Mouse (Mus musculus) C2C12 (cell line): ENCODE results near the gene Enoph1. TPM values are rescaled to one million over a fixed set of nuclear protein-coding genes. Genes with fewer than 3 reads are reported as not detected.

Experiments
- H3K27me3 ChIP-seq: one replicate; pipeline ENCODE4 v1.6.1; 2011; ENCODE audit not compliant: control insufficient read depth, insufficient read depth, insufficient read length
- H3K36me3 ChIP-seq: one replicate; pipeline ENCODE4 v1.6.1; 2011; ENCODE audit not compliant: control insufficient read depth, insufficient read depth
- H3K4me3 ChIP-seq: one replicate; pipeline ENCODE4 v1.5.1; 2011; ENCODE audit warnings: mild to moderate bottlenecking, control low read depth; ENCODE audit not compliant: poor library complexity, insufficient read depth, severe bottlenecking
- H3K79me2 ChIP-seq: one replicate; pipeline ENCODE4 v1.6.1; 2011; ENCODE audit not compliant: control insufficient read depth, insufficient read depth
- H3K79me3 ChIP-seq: one replicate; pipeline ENCODE4 v1.6.1; 2011; ENCODE audit warnings: low read depth, control low read depth
- H3ac ChIP-seq: one replicate; pipeline ENCODE3; 2011; ENCODE audit warnings: low read depth; ENCODE audit not compliant: control insufficient read depth, insufficient read length
- CEBPB ChIP-seq: IDR thresholded peaks from one replicate; pipeline ENCODE4 v1.6.1; 2011; ENCODE audit warnings: low read depth, mild to moderate bottlenecking, control low read depth, moderate library complexity
- CTCF ChIP-seq: IDR thresholded peaks from one replicate; pipeline ENCODE4 v1.5.1; 2011; ENCODE audit not compliant: control insufficient read depth, insufficient read depth, insufficient read length
- FOSL1 ChIP-seq: IDR thresholded peaks from one replicate; pipeline ENCODE4 v1.8.0; 2011; ENCODE audit warnings: mild to moderate bottlenecking, low read length; ENCODE audit not compliant: poor library complexity, insufficient read depth, severe bottlenecking
- MAX ChIP-seq: IDR thresholded peaks from one replicate; pipeline ENCODE4 v1.6.1; 2011; ENCODE audit warnings: mild to moderate bottlenecking, control low read depth
- MYOD1 ChIP-seq: IDR thresholded peaks from one replicate; pipeline ENCODE4 v1.6.1; 2011; ENCODE audit warnings: low read depth; ENCODE audit not compliant: control insufficient read depth, insufficient read length
- MYOG ChIP-seq: IDR thresholded peaks from one replicate; pipeline ENCODE4 v1.6.1; 2011; ENCODE audit not compliant: control insufficient read depth, insufficient read length; ENCODE audit errors: extremely low read depth
- USF1 ChIP-seq: IDR thresholded peaks from one replicate; pipeline ENCODE4 v1.6.1; 2011; ENCODE audit warnings: low read depth, mild to moderate bottlenecking, control low read depth, moderate library complexity
- polyA plus RNA-seq: library from polyadenylated mRNA; unstranded; fragments of >200 nt; fragmentation: generic; extraction: Trizol; gene quantifications from one replicate; pipeline ENCODE4 v1.2.1, GENCODE M21; 2012; ENCODE audit warnings: missing spikeins

Gene Enoph1
- polyA plus RNA-seq, 1 experiment: 35.3 TPM

DNA sequence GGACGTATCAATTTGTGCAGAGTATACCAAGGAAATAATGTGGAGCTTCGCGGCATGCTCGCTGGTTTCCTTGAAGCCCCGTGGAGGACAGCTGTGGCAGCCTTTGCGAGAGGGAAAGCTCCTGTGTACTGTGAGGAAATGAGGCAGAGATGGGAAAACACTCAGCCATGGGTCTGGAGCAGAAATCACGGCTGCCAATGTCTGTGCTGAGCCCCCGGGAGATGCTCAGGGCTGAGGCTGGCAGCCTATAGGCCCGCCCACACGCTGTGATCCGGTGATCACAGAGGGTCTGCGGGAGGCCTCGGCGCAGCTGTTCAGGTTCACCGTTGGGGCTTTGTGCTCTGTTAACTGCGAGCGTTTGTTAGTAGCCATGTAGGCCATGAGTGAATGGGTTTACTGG, 51.8 kb downstream of the Enoph1 start:
- Histone ChIP-seq H3K4me3 (no peak overlapping the region), H3K36me3 (no peaks in the 10 kb centered on the region), H3ac (no peak overlapping the region), H3K79me3 (no peaks in the 10 kb centered on the region), H3K27me3 (peaks cover 30% of the 10 kb centered on the region), H3K79me2 (no peaks in the 10 kb centered on the region)
- TF ChIP-seq CTCF (no peak), MYOD1 (no peak)

DNA sequence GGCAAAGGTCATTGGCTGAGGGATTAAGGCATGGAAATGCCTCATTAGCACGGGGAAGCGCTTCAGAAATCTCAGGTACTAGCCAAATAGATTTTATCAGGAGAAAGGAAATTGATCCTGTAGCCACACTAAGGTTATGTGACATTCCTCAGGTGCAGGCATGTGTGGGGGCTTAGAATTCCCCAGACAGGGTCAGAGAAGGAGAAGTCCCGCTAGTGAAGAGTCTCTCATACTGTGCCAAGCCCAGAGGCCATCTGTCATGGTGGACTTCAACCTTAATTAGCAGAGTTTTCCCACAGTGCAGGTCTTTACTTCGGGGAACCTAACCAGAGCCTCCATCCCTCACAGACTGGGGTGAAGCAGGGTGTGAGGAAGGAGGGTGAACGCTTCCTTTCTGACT, 57.2 kb downstream of the Enoph1 start:
- Histone ChIP-seq H3K27me3 (peaks cover 18% of the 10 kb centered on the region), H3K79me3 (no peaks in the 10 kb centered on the region), H3K79me2 (no peaks in the 10 kb centered on the region), H3K36me3 (no peaks in the 10 kb centered on the region), H3K4me3 (no peak overlapping the region), H3ac (no peak overlapping the region)
- TF ChIP-seq MYOD1 (no peak), CTCF (no peak), FOSL1 (no peak), MAX (no peak), MYOG (no peak), CEBPB (no peak), USF1 (no peak)

DNA sequence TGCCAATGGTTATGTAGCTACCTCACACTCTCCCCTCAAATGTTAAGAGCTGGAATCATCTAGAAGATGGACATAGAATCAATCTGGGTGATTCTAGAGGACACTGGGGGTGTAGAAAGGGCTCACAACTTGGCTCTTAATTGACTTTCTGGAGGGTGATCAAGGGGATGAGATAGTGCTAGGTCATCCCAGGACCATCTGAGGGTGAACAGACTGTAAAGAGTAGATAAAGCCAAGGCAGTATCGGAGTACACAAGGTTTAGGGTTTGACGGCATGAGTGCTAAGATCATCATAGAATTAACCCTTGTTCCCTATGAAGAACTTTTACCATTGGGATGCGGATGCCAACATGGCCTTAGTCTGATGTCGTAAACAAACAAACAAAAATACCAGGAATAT, 58.2 kb downstream of the Enoph1 start:
- no peak overlapping the region for H3K4me3 ChIP-seq
- TF ChIP-seq MYOG: no peak
- TF ChIP-seq CEBPB: no peak
- no peak for TF ChIP-seq MAX
- H3K79me2 ChIP-seq: no peaks in the 10 kb centered on the region
- no peaks in the 10 kb centered on the region for H3K36me3 ChIP-seq
- no peak overlapping the region for H3ac ChIP-seq
- H3K27me3 ChIP-seq: peaks cover 11% of the 10 kb centered on the region
- no peaks in the 10 kb centered on the region for H3K79me3 ChIP-seq

DNA sequence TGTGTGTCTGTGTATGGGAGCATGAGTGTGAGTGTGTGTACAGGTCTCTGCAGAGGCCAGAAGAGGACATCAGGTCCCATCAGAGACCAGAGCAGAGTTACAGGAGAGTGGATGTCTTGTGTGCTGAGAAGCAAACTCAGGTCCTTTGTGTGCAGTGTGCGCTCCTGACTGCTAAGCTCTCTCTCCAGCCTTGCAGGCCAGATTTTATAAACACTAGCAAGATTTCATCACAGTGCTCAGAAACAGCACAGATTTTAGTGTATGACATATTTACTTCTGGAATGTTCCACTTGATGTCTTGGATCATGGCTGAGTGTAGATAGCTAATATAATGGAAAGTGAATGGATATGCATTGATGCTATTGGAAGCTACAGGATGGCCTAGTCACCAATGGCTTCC, 62.6 kb downstream of the Enoph1 start:
- no peak for TF ChIP-seq MAX
- no peak for TF ChIP-seq FOSL1
- no peak for TF ChIP-seq MYOG
- no peak for TF ChIP-seq CTCF
- TF ChIP-seq USF1: no peak
- no peak for TF ChIP-seq CEBPB
- TF ChIP-seq MYOD1: no peak
- Histone ChIP-seq H3K79me3 (no peaks in the 10 kb centered on the region), H3ac (no peak overlapping the region), H3K27me3 (peaks cover 16% of the 10 kb centered on the region), H3K79me2 (no peaks in the 10 kb centered on the region), H3K36me3 (no peaks in the 10 kb centered on the region), H3K4me3 (no peak overlapping the region)

DNA sequence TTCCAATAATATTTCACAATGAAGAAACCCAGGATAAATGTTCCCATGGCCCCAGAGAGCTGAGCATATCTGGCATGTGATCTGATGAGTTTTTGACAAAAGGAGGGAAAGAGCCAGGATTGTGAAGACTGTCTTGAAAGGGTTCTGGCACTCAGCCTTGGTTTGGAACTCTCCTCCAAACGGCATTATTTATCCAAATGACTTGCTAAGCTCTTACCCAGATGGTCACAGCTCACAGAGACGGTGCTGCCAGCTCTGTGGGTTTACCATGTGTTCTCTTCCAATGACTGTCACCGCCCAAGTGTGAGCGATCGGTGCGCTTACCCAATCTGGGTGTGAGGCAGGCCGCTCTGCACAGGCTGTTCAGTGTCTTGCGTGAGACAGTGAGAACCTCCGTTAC, 69.1 kb downstream of the Enoph1 start:
- Histone ChIP-seq H3K79me3 (no peaks in the 10 kb centered on the region), H3K36me3 (no peaks in the 10 kb centered on the region), H3ac (no peak overlapping the region), H3K27me3 (peaks cover 8% of the 10 kb centered on the region), H3K4me3 (no peak overlapping the region), H3K79me2 (no peaks in the 10 kb centered on the region)
- TF ChIP-seq FOSL1: no peak
- no peak for TF ChIP-seq MYOD1
- no peak for TF ChIP-seq CTCF
- no peak for TF ChIP-seq MAX
- TF ChIP-seq USF1: no peak
- no peak for TF ChIP-seq MYOG
- TF ChIP-seq CEBPB: no peak

DNA sequence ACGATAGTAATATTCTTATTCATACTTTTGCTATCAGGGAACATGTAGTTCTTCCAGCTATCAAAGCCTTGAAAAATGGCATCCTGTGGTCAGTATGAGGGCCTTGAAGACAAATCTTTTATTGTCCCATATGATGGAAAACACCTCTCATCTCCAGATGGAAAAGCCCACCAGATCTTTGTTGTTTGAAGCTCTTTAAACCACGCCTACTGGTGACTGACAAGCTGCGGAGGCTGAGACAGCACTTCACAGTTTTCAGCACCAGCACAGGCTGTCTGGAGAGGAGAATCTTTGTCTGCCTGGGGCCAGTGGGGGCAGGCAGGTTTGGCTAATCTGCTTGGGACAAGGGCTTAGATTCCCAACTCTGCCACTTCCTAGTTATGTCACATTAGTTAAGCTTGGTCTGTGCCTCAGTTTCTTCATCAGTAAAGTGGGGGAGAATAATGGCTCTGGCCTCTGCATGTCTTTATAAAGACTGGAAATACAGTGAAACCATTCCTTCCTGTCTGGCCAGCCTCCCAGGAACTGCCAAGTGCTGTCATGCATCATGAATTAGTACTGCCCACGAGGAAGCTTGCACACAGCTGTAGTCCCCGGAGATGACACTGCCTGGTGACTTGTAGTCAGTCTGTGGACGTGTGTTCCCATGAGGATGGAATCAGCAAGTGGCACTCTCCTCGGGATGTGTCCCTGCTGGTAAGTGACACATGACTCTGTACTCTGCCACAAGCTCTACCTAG, 69.9 kb downstream of the Enoph1 start:
- no peaks in the 10 kb centered on the region for H3K36me3 ChIP-seq
- H3K27me3 ChIP-seq: peaks cover 8% of the 10 kb centered on the region
- H3ac ChIP-seq: no peak overlapping the region
- H3K79me3 ChIP-seq: no peaks in the 10 kb centered on the region
- H3K79me2 ChIP-seq: no peaks in the 10 kb centered on the region
- H3K4me3 ChIP-seq: no peak overlapping the region
- TF ChIP-seq MYOG: no peak
- no peak for TF ChIP-seq USF1
- no peak for TF ChIP-seq MYOD1
- TF ChIP-seq CTCF: no peak
- TF ChIP-seq CEBPB: no peak
- TF ChIP-seq MAX: no peak
- TF ChIP-seq FOSL1: no peak
